Mouse (Mus musculus): ENCODE results near the gene Rapgef1. TPM values are rescaled to one million over a fixed set of nuclear protein-coding genes. Genes with fewer than 3 reads are reported as not detected.
"Not testable (repeated sequence)": the region's sequence is repeated elsewhere in the genome, so short reads cannot be mapped to it uniquely, and the experiment has no call there.

Rapgef1 gene
- polyA plus RNA-seq, 1 experiment from 2014 or later, result 5.4 TPM

DNA sequence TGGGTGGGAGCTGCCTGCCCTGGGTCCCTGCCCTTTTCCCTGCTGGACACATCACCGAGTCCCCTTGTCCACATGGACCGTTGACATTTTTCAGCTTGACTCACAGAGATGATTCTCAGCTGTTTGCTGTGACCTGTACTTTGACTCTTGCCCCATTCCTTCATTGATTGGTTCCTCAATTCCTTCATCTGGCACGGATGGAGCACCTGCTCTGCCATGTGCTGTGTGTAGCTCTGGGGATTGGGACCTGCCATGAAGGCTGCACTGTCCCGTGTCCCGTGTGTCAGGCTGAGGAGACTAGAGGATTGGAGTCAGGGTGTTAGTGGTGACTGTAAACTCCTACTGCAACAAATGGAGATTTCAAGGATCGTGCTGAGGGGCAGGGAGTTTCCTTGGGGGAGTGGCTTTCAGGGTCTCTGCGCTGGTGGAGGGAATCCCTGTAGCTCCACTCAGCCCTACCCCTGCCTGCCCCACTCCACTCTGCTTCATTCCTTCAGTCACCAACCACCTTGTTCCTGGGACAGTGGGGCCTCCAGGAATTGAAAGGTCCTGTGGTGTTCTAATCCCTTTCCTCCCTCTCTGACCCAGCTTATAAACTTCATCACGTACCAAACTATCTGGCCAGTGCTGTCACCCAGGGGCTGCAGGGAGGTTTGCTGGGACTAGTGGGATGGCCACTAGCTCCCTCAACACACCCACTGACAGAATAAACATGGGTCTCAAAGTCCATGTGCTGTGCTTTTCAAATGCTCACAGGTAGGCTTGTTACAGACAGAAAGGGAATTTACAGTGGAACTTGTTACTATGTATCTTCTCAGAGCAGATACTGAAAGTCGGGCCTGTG is 3.9 kb downstream of the Rapgef1 start:
- no peaks in the 10 kb centered on the region for H3K9me3 ChIP-seq (replicated peaks)
- peak overlapping the region; percentile 36 for H3K4me2 ChIP-seq
- DNase-seq (no peak), ATAC-seq (ENCODE audit: low read depth) (peak; percentile 15; the same call in 1 of the 2 replicates)
- 0 out of 2 replicates have a peak overlapping the region, but pooled peaks have one; percentile 1 for H3K4me3 ChIP-seq (replicated peaks)
- 49% methylated on average over 9 of the region's 9 CpGs for WGBS (ENCODE audit: insufficient replicate concordance)
- no peaks in the 10 kb centered on the region; the same call in 1 of the 2 replicates for H3K36me3 ChIP-seq
- peaks cover 85% of the 10 kb centered on the region for H3K4me1 ChIP-seq (replicated peaks)
- H3K27ac ChIP-seq, result peak overlapping the region; percentile 81
- H3K9ac ChIP-seq, result peak overlapping the region; percentile 28
- H3K27me3 ChIP-seq, result no peaks in the 10 kb centered on the region

- H3K27me3 ChIP-seq, result no peaks in the 10 kb centered on the region
- WGBS (ENCODE audit: insufficient replicate concordance), result 28% methylated on average over 4 of the region's 4 CpGs
- DNase-seq, result no peak
- H3K36me3 ChIP-seq, result no peaks in the 10 kb centered on the region; the same call in 1 of the 2 replicates
- no peaks in the 10 kb centered on the region for H3K9me3 ChIP-seq (replicated peaks)
- H3K4me2 ChIP-seq, result peak overlapping the region; percentile 36
- no peak overlapping the region for H3K4me3 ChIP-seq (replicated peaks)
- 0 out of 2 replicates have a peak, but pooled peaks have one; percentile 1 for ATAC-seq (ENCODE audit: low read depth)
- H3K4me1 ChIP-seq (replicated peaks), result peaks cover 91% of the 10 kb centered on the region
- 0 out of 2 replicates have a peak overlapping the region, but pooled peaks have one; percentile 28 for H3K9ac ChIP-seq
- peak overlapping the region; percentile 81 for H3K27ac ChIP-seq
Observed at GRCm38 (mm10) chr2:29624091-29624608, 4.6 kb downstream of the Rapgef1 start.

DNA sequence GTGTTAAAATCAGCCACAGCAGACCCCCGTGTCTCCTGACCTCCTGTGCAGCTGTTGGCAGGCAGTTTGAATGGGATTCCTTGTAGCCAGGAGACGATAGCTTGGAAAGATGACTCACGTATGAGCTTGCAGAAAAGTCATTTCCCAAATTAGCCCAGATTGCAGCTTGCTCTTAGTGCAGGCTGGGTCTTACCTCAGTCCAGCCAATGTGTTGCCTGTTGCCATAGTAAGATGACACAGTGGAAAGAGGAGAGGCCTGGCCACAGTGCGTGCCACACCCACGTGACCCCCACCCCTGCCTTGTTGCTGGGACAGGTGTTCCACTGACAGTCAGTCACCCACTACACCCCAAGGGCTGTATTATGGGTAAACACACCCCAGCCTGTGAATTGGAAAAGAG is 5.2 kb downstream of the Rapgef1 start:
- DNase-seq (no peak), ATAC-seq (ENCODE audit: low read depth) (no peak)
- H3K4me2 ChIP-seq, result no peak overlapping the region
- H3K9me3 ChIP-seq (replicated peaks), result no peaks in the 10 kb centered on the region
- H3K9ac ChIP-seq, result no peak overlapping the region
- no peak overlapping the region for H3K4me3 ChIP-seq (replicated peaks)
- H3K27ac ChIP-seq, result peak overlapping the region; percentile 81
- WGBS (ENCODE audit: insufficient replicate concordance), result 57% methylated on average over 5 of the region's 5 CpGs
- H3K4me1 ChIP-seq (replicated peaks), result peaks cover 94% of the 10 kb centered on the region
- no peaks in the 10 kb centered on the region for H3K27me3 ChIP-seq
- no peaks in the 10 kb centered on the region; the same call in 1 of the 2 replicates for H3K36me3 ChIP-seq

DNA sequence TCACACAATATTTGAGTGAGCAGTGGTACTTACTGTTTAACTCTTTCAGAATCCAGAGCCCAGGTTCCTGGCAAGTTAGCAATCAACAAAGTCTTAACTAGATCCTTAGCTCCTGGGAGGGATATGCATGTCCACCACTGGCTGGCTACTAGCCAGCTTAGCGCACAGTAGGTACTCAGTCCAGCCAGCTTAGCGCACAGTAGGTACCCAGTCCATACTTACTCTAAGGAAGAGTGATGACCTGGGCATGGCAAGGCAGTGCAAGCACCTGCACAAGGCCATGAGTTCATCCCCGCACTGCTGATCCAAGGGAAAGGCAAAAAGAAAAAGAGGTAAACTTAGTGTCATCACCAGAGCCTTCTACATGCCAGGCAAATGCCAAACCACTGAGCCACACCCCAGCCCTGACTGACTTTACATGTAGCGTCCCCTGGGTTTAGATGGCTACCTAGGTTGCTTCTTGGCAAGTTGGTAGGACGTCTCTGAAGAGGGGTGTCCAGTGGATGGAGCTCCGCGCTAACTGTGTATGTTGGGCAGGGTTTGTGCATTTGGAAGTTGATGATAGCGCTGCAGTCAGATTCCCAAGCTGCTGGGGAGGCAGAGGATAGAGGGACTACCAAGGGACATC is 6.2 kb downstream of the Rapgef1 start:
- Histone ChIP-seq H3K27ac (no peak overlapping the region), H3K27me3 (no peaks in the 10 kb centered on the region), H3K9ac (no peak overlapping the region), H3K4me1 (replicated peaks) (peaks cover 98% of the 10 kb centered on the region), H3K4me2 (no peak overlapping the region), H3K4me3 (replicated peaks) (no peak overlapping the region), H3K36me3 (peaks cover 7% of the 10 kb centered on the region), H3K9me3 (replicated peaks) (no peaks in the 10 kb centered on the region)
- WGBS (ENCODE audit: insufficient replicate concordance), result 85% methylated on average over 8 of the region's 8 CpGs
- DNase-seq (no peak), ATAC-seq (ENCODE audit: low read depth) (no peak)

DNA sequence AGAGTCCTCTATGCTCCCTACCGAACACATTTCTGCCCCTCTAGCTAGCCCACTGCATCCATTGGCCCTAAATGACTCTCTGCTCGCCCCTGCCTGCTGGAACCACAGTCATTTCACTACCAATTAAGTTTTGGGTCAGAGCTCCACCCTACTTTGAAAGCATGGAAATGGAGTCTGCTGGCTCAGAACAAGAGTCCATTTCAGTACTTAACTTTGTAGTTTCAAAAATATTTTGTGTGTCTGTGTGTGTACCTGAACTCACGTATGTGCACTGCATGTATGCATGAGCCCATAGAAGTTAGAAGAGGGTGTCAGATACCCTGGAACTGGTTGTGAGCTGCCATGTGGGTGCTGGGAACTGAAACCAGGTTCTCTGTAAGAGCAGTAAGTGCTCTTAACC is 7.8 kb downstream of the Rapgef1 start:
- no peak for DNase-seq
- peaks cover 98% of the 10 kb centered on the region for H3K4me1 ChIP-seq (replicated peaks)
- H3K27ac ChIP-seq, result no peak overlapping the region
- H3K36me3 ChIP-seq, result peaks cover 7% of the 10 kb centered on the region
- H3K9ac ChIP-seq, result no peak overlapping the region
- no peaks in the 10 kb centered on the region for H3K9me3 ChIP-seq (replicated peaks)
- H3K27me3 ChIP-seq, result no peaks in the 10 kb centered on the region
- 79% methylated on average over 3 of the region's 3 CpGs for WGBS (ENCODE audit: insufficient replicate concordance)
- no peak overlapping the region for H3K4me2 ChIP-seq
- H3K4me3 ChIP-seq (replicated peaks), result no peak overlapping the region
- no peak for ATAC-seq (ENCODE audit: low read depth)

GRCm38 (mm10) chr2:29628186-29628585 is 8.7 kb downstream of the Rapgef1 start:
- H3K4me3 ChIP-seq (replicated peaks), result no peak overlapping the region
- DNase-seq, result no peak
- H3K36me3 ChIP-seq, result peaks cover 7% of the 10 kb centered on the region
- 53% methylated on average over 5 of the region's 5 CpGs for WGBS (ENCODE audit: insufficient replicate concordance)
- H3K9ac ChIP-seq, result no peak overlapping the region
- H3K4me2 ChIP-seq, result no peak overlapping the region
- no peaks in the 10 kb centered on the region for H3K27me3 ChIP-seq
- peak overlapping the region; percentile 37; the same call in 1 of the 2 replicates for H3K27ac ChIP-seq
- no peak for ATAC-seq (ENCODE audit: low read depth)
- H3K4me1 ChIP-seq (replicated peaks), result peaks cover 98% of the 10 kb centered on the region
- no peaks in the 10 kb centered on the region for H3K9me3 ChIP-seq (replicated peaks)

DNA sequence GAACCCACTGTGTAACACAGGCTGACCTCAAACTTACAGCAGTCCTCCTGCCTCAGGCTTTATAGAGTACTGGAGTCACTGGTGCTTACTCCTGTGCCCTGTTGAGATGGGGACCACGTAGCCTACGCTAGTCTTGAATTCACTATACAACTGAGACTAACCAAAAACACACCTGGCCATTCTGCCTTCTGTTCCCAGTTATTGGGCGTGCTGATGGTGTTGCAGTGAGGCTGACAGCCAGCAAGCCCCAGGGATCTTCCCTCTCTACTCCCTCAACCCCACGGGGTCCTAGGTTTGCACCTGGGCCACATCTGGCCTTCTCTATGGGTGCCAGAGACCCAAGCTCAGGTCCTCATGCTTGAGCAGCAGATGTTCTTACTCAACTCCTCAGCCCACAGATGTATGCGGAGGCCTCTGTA is 9.3 kb downstream of the Rapgef1 start:
- no peaks in the 10 kb centered on the region for H3K9me3 ChIP-seq (replicated peaks)
- H3K36me3 ChIP-seq, result peaks cover 7% of the 10 kb centered on the region
- no peak overlapping the region for H3K9ac ChIP-seq
- no peak overlapping the region for H3K4me2 ChIP-seq
- H3K4me1 ChIP-seq (replicated peaks), result peaks cover 98% of the 10 kb centered on the region
- no peak overlapping the region for H3K4me3 ChIP-seq (replicated peaks)
- no peak for DNase-seq
- H3K27me3 ChIP-seq, result no peaks in the 10 kb centered on the region
- WGBS (ENCODE audit: insufficient replicate concordance), result 71% methylated on average over 5 of the region's 5 CpGs
- peak overlapping the region; percentile 37; the same call in 1 of the 2 replicates for H3K27ac ChIP-seq
- ATAC-seq (ENCODE audit: low read depth), result no peak

GRCm38 (mm10) chr2:29629311-29629710 is 9.8 kb downstream of the Rapgef1 start:
- Histone ChIP-seq H3K4me2 (no peak overlapping the region), H3K4me3 (replicated peaks) (no peak overlapping the region), H3K36me3 (peaks cover 7% of the 10 kb centered on the region), H3K9ac (no peak overlapping the region), H3K27ac (0 out of 2 replicates have a peak overlapping the region, but pooled peaks have one; percentile 10), H3K9me3 (replicated peaks) (no peaks in the 10 kb centered on the region), H3K27me3 (no peaks in the 10 kb centered on the region), H3K4me1 (replicated peaks) (peaks cover 98% of the 10 kb centered on the region)
- WGBS (ENCODE audit: insufficient replicate concordance), result 70% methylated on average over 2 of the region's 2 CpGs
- DNase-seq (no peak), ATAC-seq (ENCODE audit: low read depth) (no peak)

DNA sequence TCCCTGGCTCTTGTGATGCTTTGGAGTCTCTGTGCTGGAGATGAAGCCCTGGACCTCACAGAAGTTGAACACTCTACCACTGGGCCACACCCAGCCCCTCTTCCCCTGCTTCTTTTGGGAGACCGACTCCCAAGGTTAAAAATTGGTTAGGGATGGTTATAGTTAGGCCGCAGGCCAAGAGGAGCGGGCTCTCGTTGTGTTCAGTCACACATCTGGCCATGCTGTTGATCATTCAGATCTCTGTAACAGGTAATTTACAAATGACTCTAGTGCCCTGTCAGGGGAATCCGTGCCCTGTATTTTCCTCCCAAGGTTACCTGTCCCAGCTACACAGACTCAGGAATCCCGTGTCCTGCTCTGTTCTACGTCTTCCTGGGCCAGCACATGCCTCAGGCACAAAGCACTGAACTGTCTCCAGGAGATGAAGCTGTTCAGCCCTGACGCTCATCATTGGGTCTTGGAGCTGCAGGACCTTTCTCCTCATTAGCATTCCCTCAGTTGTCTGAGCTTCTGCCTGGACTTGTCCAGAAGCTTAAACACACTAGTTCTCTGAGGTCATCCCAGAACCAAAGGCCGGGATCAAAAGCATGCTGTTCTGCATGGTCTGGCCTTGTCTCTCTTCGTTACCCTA is 10.7 kb downstream of the Rapgef1 start:
- Histone ChIP-seq H3K9me3 (replicated peaks) (no peaks in the 10 kb centered on the region), H3K27me3 (no peaks in the 10 kb centered on the region), H3K27ac (no peak overlapping the region), H3K36me3 (peaks cover 7% of the 10 kb centered on the region), H3K4me3 (replicated peaks) (no peak overlapping the region), H3K9ac (no peak overlapping the region), H3K4me2 (no peak overlapping the region), H3K4me1 (replicated peaks) (peaks cover 98% of the 10 kb centered on the region)
- WGBS (ENCODE audit: insufficient replicate concordance), result 79% methylated on average over 10 of the region's 10 CpGs
- DNase-seq (no peak), ATAC-seq (ENCODE audit: low read depth) (no peak)

GRCm38 (mm10) chr2:29631020-29631419 is 11.5 kb downstream of the Rapgef1 start:
- H3K9me3 ChIP-seq (replicated peaks), result no peaks in the 10 kb centered on the region
- H3K36me3 ChIP-seq, result peaks cover 7% of the 10 kb centered on the region
- 0 out of 2 replicates have a peak overlapping the region, but pooled peaks have one; percentile 10 for H3K27ac ChIP-seq
- H3K4me1 ChIP-seq (replicated peaks), result peaks cover 91% of the 10 kb centered on the region
- ATAC-seq (ENCODE audit: low read depth) (no peak), DNase-seq (no peak)
- no peak overlapping the region for H3K4me2 ChIP-seq
- H3K9ac ChIP-seq, result no peak overlapping the region
- no peaks in the 10 kb centered on the region for H3K27me3 ChIP-seq
- no peak overlapping the region for H3K4me3 ChIP-seq (replicated peaks)

DNA sequence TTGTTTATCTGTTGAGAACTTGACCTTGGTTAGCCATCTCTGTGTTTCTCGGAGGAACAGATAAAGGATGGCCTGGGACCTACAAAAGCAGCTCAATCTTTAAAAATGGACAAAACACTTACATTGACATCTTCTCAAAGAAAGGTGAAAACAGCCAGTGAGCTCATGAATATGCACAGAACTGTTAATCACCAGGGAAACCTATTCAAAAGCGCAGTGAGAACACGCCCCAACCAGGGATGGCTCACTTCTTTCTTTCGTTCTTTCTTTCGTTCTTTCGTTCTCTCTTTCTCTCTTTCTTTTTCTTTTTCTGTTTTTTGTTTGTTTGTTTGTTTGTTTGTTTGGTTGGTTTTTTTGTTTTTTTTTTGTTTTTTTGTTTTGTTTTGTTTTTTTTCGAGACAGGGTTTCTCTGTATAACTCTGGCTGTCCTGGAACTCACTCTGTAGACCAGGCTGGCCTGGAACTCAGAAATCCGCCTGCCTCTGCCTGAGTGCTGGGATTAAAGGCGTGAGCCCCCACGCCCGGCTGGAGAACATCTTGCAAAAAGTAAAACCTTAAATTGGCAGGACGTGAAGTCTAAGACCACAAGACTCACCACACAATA is 12.1 kb downstream of the Rapgef1 start:
- not testable (repeated sequence) for H3K36me3 ChIP-seq; H3K27me3 ChIP-seq; DNase-seq; H3K27ac ChIP-seq; ATAC-seq (ENCODE audit: low read depth); H3K4me3 ChIP-seq (replicated peaks); H3K9me3 ChIP-seq (replicated peaks); H3K4me2 ChIP-seq; H3K9ac ChIP-seq
- H3K4me1 ChIP-seq (replicated peaks), result peaks cover 87% of the 10 kb centered on the region
- WGBS (ENCODE audit: insufficient replicate concordance), result 59% methylated on average over 12 of the region's 12 CpGs

Measured in liver, embryonic 13.5 days (tissue).